Mouse (Mus musculus): ENCODE data around the gene Alg14. TPM values are rescaled to one million over a fixed set of nuclear protein-coding genes. Genes with fewer than 3 reads are reported as not detected.

Alg14 gene
- polyA plus RNA-seq, 1 experiment from 2014 or later: 38.2 TPM

- H3K9me3 ChIP-seq (replicated peaks; ENCODE audit: low read length): no peaks in the 10 kb centered on the region
- H3K4me3 ChIP-seq (replicated peaks; ENCODE audit: low read depth, low read length): no peak overlapping the region
- no peak overlapping the region for H3K9ac ChIP-seq (ENCODE audit: low read depth, low read length)
- no peak overlapping the region for H3K4me2 ChIP-seq (ENCODE audit: low read length)
- ATAC-seq (replicated peaks; ENCODE audit: low FRiP score, low read depth) (no peak), DNase-seq (ENCODE audit: low spot score) (no peak)
- 87% methylated on average over 9 of the region's 9 CpGs for WGBS
- no peak for TF ChIP-seq CTCF (IDR thresholded peaks at IDR 0.05; ENCODE audit: low read depth)
- H3K27ac ChIP-seq: no peak overlapping the region
- H3K27me3 ChIP-seq (ENCODE audit: insufficient read depth, low read length): no peaks in the 10 kb centered on the region
- no peaks in the 10 kb centered on the region for H3K36me3 ChIP-seq (ENCODE audit: insufficient read depth, low read length)
- H3K4me1 ChIP-seq (replicated peaks; ENCODE audit: insufficient read depth, low read length): no peaks in the 10 kb centered on the region; the same call in 1 of the 2 replicates
Measured at GRCm38 (mm10) chr3:121355569-121355968, 64.0 kb downstream of the Alg14 start.

DNA sequence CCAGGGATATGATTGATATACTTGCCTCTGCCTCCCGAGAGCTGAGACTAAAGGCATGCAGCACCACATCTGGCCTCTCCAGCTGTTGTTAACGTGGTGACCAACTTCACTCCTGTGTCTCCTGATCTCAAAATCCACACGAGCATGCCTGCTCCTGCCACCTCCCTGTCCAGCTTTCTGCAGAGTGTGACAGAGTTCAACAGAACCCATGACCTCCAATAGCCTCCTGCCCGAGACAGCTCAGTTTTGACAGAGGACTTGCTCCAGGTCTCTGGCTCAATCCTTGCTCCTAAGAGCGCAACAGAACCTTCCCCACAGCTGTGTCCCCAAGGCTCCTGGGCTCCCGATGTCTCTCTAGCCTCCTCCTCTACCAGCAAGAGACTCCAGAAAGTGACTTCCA is 64.5 kb downstream of the Alg14 start:
- Histone ChIP-seq H3K9me3 (replicated peaks; ENCODE audit: low read length) (no peaks in the 10 kb centered on the region), H3K9ac (ENCODE audit: low read depth, low read length) (no peak overlapping the region), H3K27ac (no peak overlapping the region), H3K4me2 (ENCODE audit: low read length) (no peak overlapping the region), H3K4me3 (replicated peaks; ENCODE audit: low read depth, low read length) (no peak overlapping the region), H3K27me3 (ENCODE audit: insufficient read depth, low read length) (no peaks in the 10 kb centered on the region), H3K36me3 (ENCODE audit: insufficient read depth, low read length) (no peaks in the 10 kb centered on the region), H3K4me1 (replicated peaks; ENCODE audit: insufficient read depth, low read length) (no peaks in the 10 kb centered on the region; the same call in 1 of the 2 replicates)
- WGBS: 66% methylated on average over 6 of the region's 6 CpGs
- no peak for TF ChIP-seq CTCF (IDR thresholded peaks at IDR 0.05; ENCODE audit: low read depth)
- no peak for ATAC-seq (replicated peaks; ENCODE audit: low FRiP score, low read depth)
- no peak for DNase-seq (ENCODE audit: low spot score)

- Histone ChIP-seq H3K9me3 (replicated peaks; ENCODE audit: low read length) (no peaks in the 10 kb centered on the region), H3K4me2 (ENCODE audit: low read length) (no peak overlapping the region), H3K27ac (no peak overlapping the region), H3K36me3 (ENCODE audit: insufficient read depth, low read length) (no peaks in the 10 kb centered on the region), H3K27me3 (ENCODE audit: insufficient read depth, low read length) (no peaks in the 10 kb centered on the region), H3K9ac (ENCODE audit: low read depth, low read length) (no peak overlapping the region), H3K4me3 (replicated peaks; ENCODE audit: low read depth, low read length) (no peak overlapping the region), H3K4me1 (replicated peaks; ENCODE audit: insufficient read depth, low read length) (no peaks in the 10 kb centered on the region; the same call in 1 of the 2 replicates)
- ATAC-seq (replicated peaks; ENCODE audit: low FRiP score, low read depth) (no peak), DNase-seq (ENCODE audit: low spot score) (no peak)
- TF ChIP-seq CTCF (IDR thresholded peaks at IDR 0.05; ENCODE audit: low read depth): no peak
- 68% methylated on average over 3 of the region's 3 CpGs for WGBS
Measured at GRCm38 (mm10) chr3:121357030-121357429, 65.5 kb downstream of the Alg14 start.

- no peaks in the 10 kb centered on the region for H3K9me3 ChIP-seq (replicated peaks; ENCODE audit: low read length)
- 40% methylated on average over 2 of the region's 2 CpGs for WGBS
Measured at GRCm38 (mm10) chr3:121358285-121358684, 66.7 kb downstream of the Alg14 start.

DNA sequence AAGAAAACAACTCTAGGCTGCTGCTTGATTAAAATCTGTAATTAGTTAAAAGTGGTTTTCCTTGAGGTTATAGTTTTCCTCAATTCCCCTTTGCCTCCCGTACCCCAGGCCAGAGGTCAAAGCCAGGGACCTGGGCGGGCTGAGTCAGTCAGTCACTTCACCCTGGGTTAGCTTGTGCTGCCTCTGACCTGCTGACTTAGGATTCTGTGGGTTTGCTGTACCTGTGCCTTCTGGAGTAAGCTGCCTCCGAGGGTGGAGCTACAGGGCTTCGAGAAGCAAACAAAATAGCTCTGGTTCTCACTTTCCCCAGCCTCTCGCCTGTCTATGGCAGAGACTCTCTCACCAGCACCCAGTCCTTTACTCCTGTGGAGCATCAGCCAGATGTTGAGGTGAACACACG is 67.3 kb downstream of the Alg14 start:
- Histone ChIP-seq H3K36me3 (ENCODE audit: insufficient read depth, low read length) (no peaks in the 10 kb centered on the region), H3K27ac (no peak overlapping the region), H3K9ac (ENCODE audit: low read depth, low read length) (no peak overlapping the region), H3K9me3 (replicated peaks; ENCODE audit: low read length) (no peaks in the 10 kb centered on the region), H3K4me3 (replicated peaks; ENCODE audit: low read depth, low read length) (no peak overlapping the region), H3K4me2 (ENCODE audit: low read length) (no peak overlapping the region), H3K4me1 (replicated peaks; ENCODE audit: insufficient read depth, low read length) (no peaks in the 10 kb centered on the region; the same call in 1 of the 2 replicates), H3K27me3 (ENCODE audit: insufficient read depth, low read length) (no peaks in the 10 kb centered on the region)
- TF ChIP-seq CTCF (IDR thresholded peaks at IDR 0.05; ENCODE audit: low read depth): no peak
- ATAC-seq (replicated peaks; ENCODE audit: low FRiP score, low read depth) (no peak), DNase-seq (ENCODE audit: low spot score) (no peak)
- 70% methylated on average over 6 of the region's 6 CpGs for WGBS

More at GRCm38 (mm10) chr3:121358285-121358684, 66.7 kb downstream of the Alg14 start:
- H3K36me3 ChIP-seq (ENCODE audit: insufficient read depth, low read length): no peaks in the 10 kb centered on the region
- no peak for TF ChIP-seq CTCF (IDR thresholded peaks at IDR 0.05; ENCODE audit: low read depth)
- H3K27ac ChIP-seq: no peak overlapping the region
- DNase-seq (ENCODE audit: low spot score): no peak
- H3K4me1 ChIP-seq (replicated peaks; ENCODE audit: insufficient read depth, low read length): no peaks in the 10 kb centered on the region; the same call in 1 of the 2 replicates
- no peak overlapping the region for H3K9ac ChIP-seq (ENCODE audit: low read depth, low read length)
- H3K27me3 ChIP-seq (ENCODE audit: insufficient read depth, low read length): no peaks in the 10 kb centered on the region
- no peak overlapping the region for H3K4me3 ChIP-seq (replicated peaks; ENCODE audit: low read depth, low read length)
- ATAC-seq (replicated peaks; ENCODE audit: low FRiP score, low read depth): no peak
- no peak overlapping the region for H3K4me2 ChIP-seq (ENCODE audit: low read length)

DNA sequence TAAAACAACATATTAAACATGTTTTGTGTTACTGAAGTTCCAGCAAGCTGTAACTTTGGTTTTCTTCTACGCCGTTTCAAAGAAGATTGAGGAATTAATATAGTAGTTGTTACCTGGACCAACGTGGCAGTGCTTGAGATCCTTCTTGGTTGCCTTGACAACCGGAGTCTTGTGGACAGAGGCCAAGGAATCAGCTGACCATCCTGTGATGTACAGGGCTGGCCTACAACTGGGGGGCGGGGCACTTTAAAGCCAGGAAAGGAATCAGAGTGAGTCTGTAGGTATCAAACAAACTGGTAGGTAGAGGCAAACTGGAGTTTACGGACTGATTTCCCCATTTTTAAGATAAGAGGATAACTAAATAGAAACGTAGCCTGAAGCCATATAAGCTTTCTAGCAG is 67.7 kb downstream of the Alg14 start:
- Histone ChIP-seq H3K36me3 (ENCODE audit: insufficient read depth, low read length) (no peaks in the 10 kb centered on the region), H3K9ac (ENCODE audit: low read depth, low read length) (no peak overlapping the region), H3K4me1 (replicated peaks; ENCODE audit: insufficient read depth, low read length) (no peaks in the 10 kb centered on the region; the same call in 1 of the 2 replicates), H3K27me3 (ENCODE audit: insufficient read depth, low read length) (no peaks in the 10 kb centered on the region), H3K4me3 (replicated peaks; ENCODE audit: low read depth, low read length) (no peak overlapping the region), H3K4me2 (ENCODE audit: low read length) (no peak overlapping the region), H3K27ac (no peak overlapping the region), H3K9me3 (replicated peaks; ENCODE audit: low read length) (no peaks in the 10 kb centered on the region)
- ATAC-seq (replicated peaks; ENCODE audit: low FRiP score, low read depth) (no peak), DNase-seq (ENCODE audit: low spot score) (no peak)
- no peak for TF ChIP-seq CTCF (IDR thresholded peaks at IDR 0.05; ENCODE audit: low read depth)
- 83% methylated on average over 7 of the region's 7 CpGs for whole genome bisulfite sequencing

DNA sequence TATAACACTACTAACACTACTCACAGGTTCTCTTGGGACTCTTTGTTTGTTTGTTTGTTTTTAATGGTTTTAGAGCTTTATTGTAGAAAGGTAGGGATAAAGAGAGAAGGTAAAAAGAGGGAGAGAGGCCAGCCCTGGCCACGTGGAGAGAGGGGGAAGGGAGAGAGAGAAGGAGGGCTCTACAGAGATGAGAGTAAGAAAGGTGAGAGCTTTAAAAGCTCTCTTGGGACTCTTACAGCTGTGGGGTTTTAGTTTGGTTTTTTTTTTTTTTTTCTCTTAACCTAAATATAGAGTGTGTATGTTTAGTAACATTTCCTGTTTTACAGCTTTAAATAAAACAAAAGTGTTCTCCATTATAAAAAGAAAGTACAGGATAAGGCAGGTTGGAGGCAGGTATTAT is 70.4 kb downstream of the Alg14 start:
- ATAC-seq (replicated peaks; ENCODE audit: low FRiP score, low read depth) (no peak), DNase-seq (ENCODE audit: low spot score) (no peak)
- no peak overlapping the region for H3K27ac ChIP-seq
- no peak overlapping the region for H3K4me3 ChIP-seq (replicated peaks; ENCODE audit: low read depth, low read length)
- H3K36me3 ChIP-seq (ENCODE audit: insufficient read depth, low read length): no peaks in the 10 kb centered on the region
- H3K9ac ChIP-seq (ENCODE audit: low read depth, low read length): no peak overlapping the region
- H3K4me1 ChIP-seq (replicated peaks; ENCODE audit: insufficient read depth, low read length): no peaks in the 10 kb centered on the region; the same call in 1 of the 2 replicates
- 33% methylated on average over 1 of the region's 1 CpGs for WGBS
- H3K9me3 ChIP-seq (replicated peaks; ENCODE audit: low read length): no peaks in the 10 kb centered on the region
- no peak overlapping the region for H3K4me2 ChIP-seq (ENCODE audit: low read length)
- no peaks in the 10 kb centered on the region for H3K27me3 ChIP-seq (ENCODE audit: insufficient read depth, low read length)
- TF ChIP-seq CTCF (IDR thresholded peaks at IDR 0.05; ENCODE audit: low read depth): no peak
